Mouse (Mus musculus): ENCODE data around the gene Gzmk.

DNA sequence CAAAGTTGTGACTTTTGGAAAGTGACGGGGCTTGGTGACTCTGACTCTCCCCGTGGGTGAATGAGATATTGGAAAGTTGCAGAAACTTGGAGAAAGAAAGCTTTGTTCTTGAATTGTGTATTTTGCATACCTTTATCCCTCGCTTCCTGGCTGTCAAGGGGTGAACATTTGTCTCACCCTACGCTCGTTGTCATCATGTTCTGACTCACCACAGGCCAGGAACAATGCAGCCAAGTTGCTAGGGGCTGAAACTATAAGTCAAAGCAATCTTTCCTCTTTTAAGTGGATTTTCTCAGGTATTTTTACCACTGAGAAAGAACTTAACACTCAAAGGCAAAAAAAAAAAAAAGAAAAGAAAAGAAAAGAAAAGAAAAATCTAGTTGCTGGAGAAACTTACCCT, 22.6 kb downstream of the Gzmk start:
- TF ChIP-seq CTCF (IDR thresholded peaks at IDR 0.05; ENCODE audit: insufficient read depth, low read depth, low read length): no peak
- no peak for TF ChIP-seq POLR2A (IDR thresholded peaks at IDR 0.05; ENCODE audit: insufficient read depth, low read depth, low read length)

Measured in olfactory bulb, adult 2 months (tissue).